Mouse (Mus musculus) liver, embryonic 15.5 days (tissue): ENCODE results near the gene Prss36. TPM values are rescaled to one million over a fixed set of nuclear protein-coding genes. Genes with fewer than 3 reads are reported as not detected.
"Not testable (repeated sequence)": the region's sequence is repeated elsewhere in the genome, so short reads cannot be mapped to it uniquely, and the experiment has no call there.

Source experiments
- ATAC-seq: fragments of 200-750 bp; cut with Nextera tagmentation; 2 replicates; pipeline ENCODE4 v1.8.0; 2017; ENCODE audit warnings: moderate number of reproducible peaks, mild to moderate bottlenecking, moderate library complexity; ENCODE audit not compliant: insufficient read depth
- H3K27ac ChIP-seq: fragments of 300-500 bp; sonication (generic); replicated peaks from 2 replicates; pipeline ENCODE4 v1.5.1; 2015; ENCODE audit warnings: mild to moderate bottlenecking, inconsistent platforms
- H3K27me3 ChIP-seq: fragments of 300-500 bp; sonication (generic); 2 replicates; pipeline ENCODE4 v1.6.1; 2015; ENCODE audit warnings: mild to moderate bottlenecking, inconsistent platforms
- H3K36me3 ChIP-seq: fragments of 300-500 bp; sonication (generic); replicated peaks from 2 replicates; pipeline ENCODE4 v1.6.1; 2015; ENCODE audit warnings: moderate library complexity, mild to moderate bottlenecking, inconsistent platforms
- H3K4me1 ChIP-seq: fragments of 300-500 bp; sonication (generic); replicated peaks from 2 replicates; pipeline ENCODE4 v1.6.1; 2015; ENCODE audit warnings: inconsistent platforms
- H3K4me2 ChIP-seq: fragments of 300-500 bp; sonication (generic); 2 replicates; pipeline ENCODE4 v1.6.1; 2015; ENCODE audit warnings: moderate library complexity, mild to moderate bottlenecking, inconsistent platforms
- H3K4me3 ChIP-seq: fragments of 300-500 bp; sonication (generic); replicated peaks from 2 replicates; pipeline ENCODE4 v1.5.1; 2015; ENCODE audit warnings: mild to moderate bottlenecking, inconsistent platforms
- H3K9ac ChIP-seq: fragments of 300-500 bp; sonication (generic); 2 replicates; pipeline ENCODE4 v1.6.1; 2015; ENCODE audit warnings: moderate library complexity, mild to moderate bottlenecking, inconsistent platforms
- H3K9me3 ChIP-seq: fragments of 300-500 bp; sonication (generic); replicated peaks from 2 replicates; pipeline ENCODE4 v1.6.1; 2016; ENCODE audit warnings: inconsistent platforms
- WGBS: fragments of 180-500 bp; shearing (Covaris S2); methylation state at CpG from one replicate; pipeline ENCODE4 v1.1.7; 2015; ENCODE audit warnings: mixed read lengths; ENCODE audit not compliant: insufficient replicate concordance; 5-methylcytosine and 5-hydroxymethylcytosine counted together
- polyA plus RNA-seq: library from polyadenylated mRNA; unstranded; fragments of >200 nt; fragmentation: Nextera tagmentation; extraction: Ambion mirVana; gene quantifications from 2 replicates; pipeline ENCODE4 v1.2.1, GENCODE M21; 2015

Gene Prss36
- polyA plus RNA-seq, 1 experiment from 2014 or later, result 2.7 TPM

DNA sequence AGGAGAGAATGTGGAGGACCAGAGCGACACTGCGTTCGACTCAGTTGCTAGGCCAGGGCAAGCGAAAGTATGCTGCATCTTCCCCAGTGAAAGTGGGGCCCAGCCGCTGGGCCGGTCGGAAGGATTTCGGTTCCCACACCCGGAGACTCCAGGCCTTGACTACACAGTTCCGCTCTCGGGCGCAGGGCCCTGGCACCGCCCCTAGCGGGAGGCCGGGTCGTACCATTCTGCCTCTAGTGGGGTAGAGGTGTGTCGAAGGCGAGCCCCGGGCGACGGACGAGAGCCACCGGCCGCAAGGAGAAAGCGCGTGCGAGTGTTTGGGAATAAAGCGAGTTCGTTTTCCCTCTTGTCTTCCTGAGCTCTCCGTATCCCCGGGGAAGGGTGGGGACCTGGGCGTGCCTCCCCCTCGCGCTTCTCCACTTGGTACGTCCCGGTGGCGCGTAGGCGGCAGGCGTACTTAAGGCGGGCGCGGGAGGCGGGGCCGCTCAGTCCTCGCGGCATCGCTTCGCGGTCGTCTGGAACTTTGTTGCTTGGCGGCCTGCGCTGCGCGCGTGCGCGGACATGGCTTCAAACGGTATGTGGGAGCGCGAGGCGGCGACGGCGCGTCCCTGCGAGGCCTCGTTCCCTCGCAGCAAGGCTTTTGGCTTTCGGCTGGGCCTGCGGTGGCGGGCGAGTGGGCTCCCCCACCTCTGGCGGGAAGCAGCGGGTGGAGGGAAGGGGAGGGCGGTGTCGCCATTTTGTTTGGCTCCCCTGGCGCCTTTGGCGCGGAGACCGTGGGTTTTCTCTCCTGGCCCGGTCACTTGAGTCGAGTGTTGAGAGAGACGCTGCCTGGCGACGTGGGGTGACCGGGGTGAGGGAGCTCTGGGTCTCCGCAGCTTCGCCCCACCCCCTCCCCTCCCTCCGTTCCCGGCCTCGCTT lies 20.7 kb upstream of the Prss36 start, which contains the start of gene Fus:
TSS of gene Fus (plus strand) at position 454 of the 918 bp plus-strand sequence.
- peak within 1 kb of the TSS; percentile 98 for H3K4me3 ChIP-seq
- H3K9me3 ChIP-seq, result no peaks in the 10 kb centered on the region
- WGBS, result under 1% methylated on average over 92 of the region's 92 CpGs
- peaks cover 37% of the 10 kb centered on the region for H3K36me3 ChIP-seq
- peak within 1 kb of the TSS; percentile 95 for H3K9ac ChIP-seq
- peak; percentile 93 for ATAC-seq
- H3K4me2 ChIP-seq, result peak within 1 kb of the TSS; percentile 90
- H3K27me3 ChIP-seq, result no peaks in the 10 kb centered on the region
- H3K4me1 ChIP-seq, result peaks cover 45% of the 10 kb centered on the region
- H3K27ac ChIP-seq, result peak within 1 kb of the TSS; percentile 95

GRCm38 (mm10) chr7:127966371-127966918 lies 19.9 kb upstream of the Prss36 start:
- H3K36me3 ChIP-seq, result peaks cover 29% of the 10 kb centered on the region
- peak overlapping the region; percentile 90 for H3K4me2 ChIP-seq
- 24% methylated on average over 10 of the region's 10 CpGs for WGBS
- H3K9me3 ChIP-seq, result no peaks in the 10 kb centered on the region
- peaks cover 40% of the 10 kb centered on the region for H3K4me1 ChIP-seq
- H3K9ac ChIP-seq, result peak overlapping the region; percentile 95
- H3K4me3 ChIP-seq, result peak overlapping the region; percentile 98
- ATAC-seq, result no peak
- H3K27me3 ChIP-seq, result no peaks in the 10 kb centered on the region
- H3K27ac ChIP-seq, result peak overlapping the region; percentile 95

DNA sequence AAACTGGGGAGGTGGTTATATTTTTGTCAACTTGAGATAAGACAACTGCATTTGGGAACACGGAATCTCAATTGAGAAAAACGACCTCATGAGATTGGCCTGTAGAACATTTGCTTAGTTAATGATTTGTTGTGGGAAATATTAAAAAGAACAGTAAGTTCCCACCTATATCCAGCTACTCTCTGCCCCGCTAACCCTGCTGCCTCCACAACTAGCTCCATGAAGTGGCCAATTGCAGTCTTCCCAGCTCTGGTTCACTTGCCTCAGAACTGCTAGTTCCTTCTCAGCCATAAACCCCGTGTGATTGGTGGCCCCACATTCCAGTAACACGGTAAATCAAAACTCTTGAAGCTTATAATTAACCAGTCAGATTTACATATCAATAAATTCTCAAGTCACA lies 12.8 kb upstream of the Prss36 start:
- H3K9ac ChIP-seq, result no peak overlapping the region
- no peaks in the 10 kb centered on the region for H3K36me3 ChIP-seq
- no peak overlapping the region for H3K4me2 ChIP-seq
- H3K4me1 ChIP-seq, result no peaks in the 10 kb centered on the region
- no peaks in the 10 kb centered on the region for H3K27me3 ChIP-seq
- H3K4me3 ChIP-seq, result no peak overlapping the region
- WGBS, result 48% methylated on average over 5 of the region's 5 CpGs
- H3K27ac ChIP-seq, result no peak overlapping the region
- no peaks in the 10 kb centered on the region for H3K9me3 ChIP-seq
- no peak for ATAC-seq

DNA sequence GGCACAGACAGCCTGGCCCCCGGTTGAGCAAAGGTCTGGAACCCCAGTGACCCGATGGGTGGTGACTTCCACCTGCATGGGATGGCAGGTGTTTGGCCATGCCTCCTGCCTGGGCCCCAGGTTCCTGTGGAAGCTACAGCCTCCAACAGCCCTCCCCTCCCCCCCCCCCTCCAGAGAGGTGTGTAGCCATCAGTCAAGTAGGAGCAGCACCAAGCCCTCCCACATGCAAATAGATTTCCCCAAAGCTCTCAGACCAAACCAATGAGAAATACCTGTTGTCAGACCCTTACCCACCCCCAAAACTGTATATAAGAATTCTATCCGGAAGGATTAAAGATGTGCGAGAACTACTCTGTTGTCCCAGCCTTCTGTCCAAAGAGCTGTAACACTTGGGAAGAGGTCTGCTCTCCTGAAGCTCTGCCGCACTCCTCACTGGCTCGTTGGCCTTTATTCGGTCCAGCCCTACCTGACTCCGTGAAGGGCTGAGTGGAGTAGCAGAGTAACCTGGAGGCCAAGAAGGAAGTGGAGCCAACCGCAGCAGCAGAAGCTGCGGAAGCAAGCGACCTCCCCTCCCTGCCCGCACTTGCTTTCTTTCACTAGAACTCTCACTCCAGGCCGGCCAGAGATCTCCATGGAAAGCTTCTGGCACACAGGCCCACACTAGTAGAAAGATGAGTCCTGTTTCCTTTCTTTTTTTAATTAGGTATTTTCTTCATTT lies 6.5 kb upstream of the Prss36 start:
- no peak for ATAC-seq
- WGBS, result 21% methylated on average over 13 of the region's 13 CpGs
- no peak overlapping the region for H3K4me2 ChIP-seq

GRCm38 (mm10) chr7:127944614-127945013 lies 1.9 kb downstream of the Prss36 start:
- peaks cover 40% of the 10 kb centered on the region for H3K27me3 ChIP-seq
- ATAC-seq, result no peak
- no peak overlapping the region for H3K27ac ChIP-seq
- H3K4me1 ChIP-seq, result no peaks in the 10 kb centered on the region; the same call in 1 of the 2 replicates
- no peak overlapping the region for H3K4me2 ChIP-seq
- H3K4me3 ChIP-seq, result no peak overlapping the region
- H3K9ac ChIP-seq, result no peak overlapping the region
- 19% methylated on average over 23 of the region's 23 CpGs for WGBS
- H3K9me3 ChIP-seq, result no peaks in the 10 kb centered on the region
- H3K36me3 ChIP-seq, result no peaks in the 10 kb centered on the region

More for the DNA sequence above, 6.5 kb upstream of the Prss36 start:
- Histone ChIP-seq H3K36me3 (no peaks in the 10 kb centered on the region), H3K9me3 (no peaks in the 10 kb centered on the region), H3K9ac (no peak overlapping the region), H3K4me3 (no peak overlapping the region), H3K27ac (no peak overlapping the region), H3K4me1 (no peaks in the 10 kb centered on the region), H3K27me3 (peaks cover 17% of the 10 kb centered on the region; the same call in 1 of the 2 replicates)

DNA sequence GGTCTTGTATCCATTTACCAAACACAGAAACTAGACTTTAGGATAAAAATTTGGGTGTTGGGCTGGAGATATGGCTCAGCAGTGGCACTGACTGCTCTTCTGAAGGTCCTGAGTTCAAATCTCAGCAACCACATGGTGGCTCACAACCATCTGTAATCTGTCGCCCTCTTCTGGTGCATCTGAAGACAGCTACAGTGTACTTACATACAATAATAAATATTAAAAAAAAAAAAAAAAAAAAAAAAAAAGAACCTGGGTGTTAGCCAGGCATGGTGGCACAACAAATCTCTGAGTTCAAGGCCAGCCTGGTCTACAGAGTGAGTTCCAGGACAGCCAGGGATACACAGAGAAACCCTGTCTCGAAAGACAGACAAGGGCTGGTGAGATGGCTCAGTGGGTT lies 4.4 kb downstream of the Prss36 start:
- not testable (repeated sequence) for ATAC-seq, H3K9me3 ChIP-seq, H3K4me3 ChIP-seq, H3K27ac ChIP-seq, H3K4me1 ChIP-seq, H3K36me3 ChIP-seq, H3K9ac ChIP-seq, H3K4me2 ChIP-seq
- WGBS, result 40% methylated on average over 2 of the region's 2 CpGs
- peaks cover 40% of the 10 kb centered on the region for H3K27me3 ChIP-seq

DNA sequence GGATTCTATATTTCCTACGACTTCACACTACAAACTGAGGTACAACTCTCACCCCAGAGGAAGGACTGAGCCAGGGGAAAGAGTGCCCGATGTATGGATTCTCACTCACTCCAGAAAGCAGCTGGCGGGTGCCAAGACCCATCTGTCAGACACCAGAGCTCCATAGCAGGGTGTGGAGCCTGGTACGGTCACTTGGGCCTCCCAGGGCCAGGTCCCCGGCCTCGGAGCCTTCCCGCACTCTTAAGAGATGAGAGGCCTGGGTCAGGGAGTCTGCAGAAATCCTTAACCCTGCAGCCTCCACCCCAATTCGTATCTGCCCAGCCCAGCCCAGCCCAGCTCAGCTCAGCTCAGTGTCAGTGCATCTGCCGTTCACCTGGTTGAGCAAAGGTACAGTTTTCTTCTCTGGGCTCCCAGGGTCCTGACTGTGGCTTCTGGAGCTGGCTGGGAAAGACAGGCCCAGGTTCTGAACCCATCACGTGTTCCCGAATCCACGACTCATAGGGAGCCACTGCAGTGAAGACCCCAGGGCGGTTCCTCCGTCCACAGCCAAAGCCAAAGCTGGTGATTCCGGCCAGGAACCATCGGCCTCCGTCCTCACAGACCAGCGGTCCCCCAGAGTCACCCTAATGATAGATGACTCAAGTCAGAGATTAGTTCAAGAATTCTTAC lies 10.2 kb downstream of the Prss36 start:
- H3K4me3 ChIP-seq, result peak overlapping the region; percentile 72
- H3K27me3 ChIP-seq, result no peaks in the 10 kb centered on the region
- no peak overlapping the region for H3K27ac ChIP-seq
- peak overlapping the region; percentile 81 for H3K9ac ChIP-seq
- no peaks in the 10 kb centered on the region for H3K36me3 ChIP-seq
- 54% methylated on average over 18 of the region's 18 CpGs for WGBS
- H3K9me3 ChIP-seq, result no peaks in the 10 kb centered on the region
- peak overlapping the region; percentile 100 for H3K4me2 ChIP-seq
- H3K4me1 ChIP-seq, result peaks cover 39% of the 10 kb centered on the region
- no peak for ATAC-seq

- WGBS, result under 1% methylated on average over 38 of the region's 38 CpGs
- ATAC-seq, result peak; percentile 47
- peak overlapping the region; percentile 81 for H3K9ac ChIP-seq
These were observed 10.8 kb downstream of the Prss36 start for GRCm38 (mm10) chr7:127935748-127936159.

DNA sequence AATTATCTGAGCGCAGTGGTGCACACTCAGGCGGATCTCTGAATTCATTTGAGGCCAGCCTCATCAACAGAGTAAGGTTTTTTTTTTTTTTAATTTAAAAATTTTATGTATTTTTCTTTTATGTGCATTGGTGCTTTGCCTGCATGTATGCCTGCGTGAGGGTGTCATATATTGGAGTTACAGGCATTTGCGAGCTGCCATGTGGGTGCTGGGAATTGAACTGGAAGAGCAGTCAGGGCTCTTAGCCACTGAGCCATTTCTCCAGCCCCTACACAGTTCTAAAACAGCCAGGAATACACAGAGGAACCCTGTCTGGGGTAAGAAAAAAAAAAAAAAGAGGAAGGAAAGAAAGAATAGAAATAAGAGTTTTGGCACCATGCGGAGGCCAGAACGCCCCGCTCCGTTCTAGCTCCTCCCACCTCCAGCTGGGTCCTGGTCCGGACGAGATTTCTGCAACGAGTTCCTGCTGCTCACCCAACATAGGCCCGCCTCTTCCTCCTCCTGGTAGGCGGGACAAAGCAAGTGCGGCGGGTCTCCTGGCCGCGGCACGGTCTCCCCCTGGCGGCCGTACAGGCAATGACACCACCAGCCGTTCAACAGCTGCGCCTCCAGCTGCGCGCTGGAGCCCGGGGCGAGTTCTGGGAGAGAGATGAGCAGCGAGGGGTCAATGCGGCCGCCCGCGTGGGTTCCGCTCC lies 11.3 kb downstream of the Prss36 start:
- H3K36me3 ChIP-seq, result no peaks in the 10 kb centered on the region
- H3K27me3 ChIP-seq, result 0 out of 2 replicates have a peak, but pooled peaks cover 2% of the 10 kb centered on the region
- H3K4me3 ChIP-seq, result peak overlapping the region; percentile 72
- no peaks in the 10 kb centered on the region for H3K9me3 ChIP-seq
- peak; percentile 89 for ATAC-seq
- H3K4me1 ChIP-seq, result peaks cover 48% of the 10 kb centered on the region
- peak overlapping the region; percentile 100 for H3K4me2 ChIP-seq
- 6% methylated on average over 32 of the region's 32 CpGs for WGBS
- peak overlapping the region; percentile 53; the same call in 1 of the 2 replicates for H3K27ac ChIP-seq
- H3K9ac ChIP-seq, result peak overlapping the region; percentile 81

More at GRCm38 (mm10) chr7:127935748-127936159, 10.8 kb downstream of the Prss36 start:
- Histone ChIP-seq H3K4me1 (peaks cover 43% of the 10 kb centered on the region), H3K4me2 (peak overlapping the region; percentile 100), H3K4me3 (peak overlapping the region; percentile 72), H3K27me3 (no peaks in the 10 kb centered on the region), H3K9me3 (no peaks in the 10 kb centered on the region), H3K27ac (peak overlapping the region; percentile 53; the same call in 1 of the 2 replicates), H3K36me3 (no peaks in the 10 kb centered on the region)

- H3K4me2 ChIP-seq, result no peak overlapping the region
These were observed 12.4 kb downstream of the Prss36 start for GRCm38 (mm10) chr7:127934075-127934474.

More at GRCm38 (mm10) chr7:127934075-127934474, 12.4 kb downstream of the Prss36 start:
- Histone ChIP-seq H3K9ac (no peak overlapping the region), H3K27ac (no peak overlapping the region), H3K4me3 (no peak overlapping the region), H3K36me3 (no peaks in the 10 kb centered on the region), H3K27me3 (peaks cover 6% of the 10 kb centered on the region; the same call in 1 of the 2 replicates), H3K9me3 (no peaks in the 10 kb centered on the region), H3K4me1 (peaks cover 59% of the 10 kb centered on the region)
- 72% methylated on average over 5 of the region's 5 CpGs for WGBS
- ATAC-seq, result no peak
